Mouse (Mus musculus): ENCODE data around the gene Zfp646. TPM values are rescaled to one million over a fixed set of nuclear protein-coding genes. Genes with fewer than 3 reads are reported as not detected.

Zfp646 gene
- polyA plus RNA-seq (2012; rRNA removed): 23.0 and 25.1 TPM in 2 replicates

DNA sequence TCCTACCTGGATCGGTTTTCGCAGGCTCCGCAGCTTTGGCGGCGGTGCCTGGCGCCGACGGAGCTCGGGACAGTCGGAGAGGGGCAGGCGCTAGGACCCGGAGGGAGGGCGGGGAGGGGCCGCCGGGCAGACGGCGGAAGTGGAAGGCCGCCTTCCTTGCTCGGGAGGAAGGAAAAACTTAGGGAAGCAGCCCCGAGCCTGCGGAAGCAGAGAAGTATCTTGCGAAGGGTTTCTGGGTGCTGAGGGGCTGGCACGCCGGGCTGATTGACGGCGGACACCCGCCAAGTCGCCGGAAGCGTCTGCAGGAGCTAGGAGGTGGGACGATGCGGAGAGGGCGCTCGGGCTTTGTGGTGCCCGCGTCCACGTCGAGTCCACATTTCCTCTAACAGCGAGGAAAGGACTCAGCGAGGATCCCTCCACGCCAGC lies at the start of gene Zfp646:
Gene Zfp646, plus strand, starts transcription at position 181 of the 426 bp plus-strand sequence.

DNA sequence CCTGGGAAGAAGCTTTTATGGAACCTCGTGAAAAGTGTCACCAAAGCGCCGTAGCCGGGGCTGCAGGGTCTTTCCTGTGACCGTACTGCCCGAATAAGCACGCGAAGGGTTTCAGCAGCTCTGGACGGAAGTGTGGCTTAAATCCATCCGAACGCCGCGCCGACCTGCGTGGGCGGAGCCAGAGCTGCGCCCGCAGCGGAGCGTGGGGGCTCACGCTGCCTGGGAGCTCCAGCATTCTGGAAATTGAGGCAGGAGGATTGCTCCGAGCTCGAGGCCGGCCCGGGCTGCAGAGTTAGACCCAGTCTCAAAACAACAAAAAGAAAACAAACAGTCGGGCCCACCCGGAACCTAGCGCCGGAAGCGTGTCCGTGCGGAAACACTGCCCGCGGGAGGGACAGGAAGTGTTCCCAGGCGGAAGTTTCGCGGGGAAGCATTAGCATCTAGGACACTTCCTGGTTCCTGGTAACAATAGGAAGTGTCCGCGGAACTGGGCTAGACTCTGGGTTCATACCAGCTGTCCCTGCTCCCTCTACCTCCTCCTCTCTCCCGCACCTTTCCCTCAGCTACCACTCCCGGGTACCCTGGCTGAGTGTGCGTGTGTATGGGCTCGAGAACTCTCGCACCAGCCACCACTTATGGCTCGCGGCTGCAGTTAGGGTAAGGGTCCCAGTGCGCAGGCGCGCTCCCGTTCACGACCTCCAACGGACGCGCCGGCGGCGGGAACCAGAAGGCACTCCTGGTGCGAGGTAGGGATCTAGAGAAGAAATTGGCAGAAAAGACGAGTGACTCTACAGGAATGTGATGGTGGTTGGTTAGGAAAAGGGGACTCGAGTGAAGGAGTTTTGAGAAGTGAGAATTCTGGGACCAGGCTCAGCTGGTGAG lies 687 bp downstream of the Zfp646 start, which contains the start of gene Zfp668:
Gene Zfp668, minus strand, starts transcription at position 362 of the 882 bp plus-strand sequence.

DNA sequence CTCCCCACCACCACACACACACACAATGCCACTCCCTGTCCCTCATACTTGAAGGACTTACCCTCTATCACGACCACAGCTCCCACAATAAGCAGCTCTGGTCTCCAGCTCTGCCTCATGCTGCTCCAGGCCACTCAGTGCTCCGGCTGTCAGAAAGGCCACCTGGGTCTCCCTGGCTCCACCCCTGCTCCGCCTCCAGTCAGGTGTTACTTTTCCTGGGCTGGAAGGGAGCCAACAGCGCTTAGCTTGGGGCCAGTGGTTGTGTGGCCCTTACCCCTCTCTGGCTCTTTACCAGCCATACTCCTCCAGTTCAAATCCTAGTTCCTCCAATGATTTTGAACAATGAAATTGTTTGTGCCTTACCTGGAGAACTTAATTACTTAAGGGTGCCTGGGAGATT lies 14.8 kb downstream of the Zfp646 start, which contains the start of gene Prss53:
Gene Prss53, minus strand, starts transcription at position 173 of the 400 bp plus-strand sequence.

DNA sequence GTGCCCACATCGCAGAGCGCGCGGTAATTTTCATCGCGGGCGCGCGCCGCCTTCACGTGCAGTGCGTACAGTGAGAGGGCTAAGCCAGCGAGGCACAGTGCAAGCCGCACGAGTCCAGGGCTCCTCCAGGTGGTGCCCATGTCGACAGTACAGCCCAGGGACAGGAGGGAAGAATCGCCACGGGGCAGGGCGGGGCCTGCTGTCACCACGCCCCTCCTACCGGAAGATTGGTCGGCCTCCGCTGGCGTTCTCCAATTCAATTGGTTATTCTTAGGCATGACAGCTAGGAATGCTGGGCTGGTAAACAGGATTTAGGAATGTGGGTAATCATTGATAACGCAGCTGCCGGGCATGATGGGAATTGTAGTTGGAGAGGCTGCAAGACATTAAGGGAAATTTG lies 19.4 kb downstream of the Zfp646 start, which contains the start of the genes Gm21974 and Vkorc1:
Gene Gm21974, minus strand, starts transcription at position 13 of the 400 bp plus-strand sequence.
Gene Vkorc1, minus strand, starts transcription at position 176 of the 400 bp plus-strand sequence.

DNA sequence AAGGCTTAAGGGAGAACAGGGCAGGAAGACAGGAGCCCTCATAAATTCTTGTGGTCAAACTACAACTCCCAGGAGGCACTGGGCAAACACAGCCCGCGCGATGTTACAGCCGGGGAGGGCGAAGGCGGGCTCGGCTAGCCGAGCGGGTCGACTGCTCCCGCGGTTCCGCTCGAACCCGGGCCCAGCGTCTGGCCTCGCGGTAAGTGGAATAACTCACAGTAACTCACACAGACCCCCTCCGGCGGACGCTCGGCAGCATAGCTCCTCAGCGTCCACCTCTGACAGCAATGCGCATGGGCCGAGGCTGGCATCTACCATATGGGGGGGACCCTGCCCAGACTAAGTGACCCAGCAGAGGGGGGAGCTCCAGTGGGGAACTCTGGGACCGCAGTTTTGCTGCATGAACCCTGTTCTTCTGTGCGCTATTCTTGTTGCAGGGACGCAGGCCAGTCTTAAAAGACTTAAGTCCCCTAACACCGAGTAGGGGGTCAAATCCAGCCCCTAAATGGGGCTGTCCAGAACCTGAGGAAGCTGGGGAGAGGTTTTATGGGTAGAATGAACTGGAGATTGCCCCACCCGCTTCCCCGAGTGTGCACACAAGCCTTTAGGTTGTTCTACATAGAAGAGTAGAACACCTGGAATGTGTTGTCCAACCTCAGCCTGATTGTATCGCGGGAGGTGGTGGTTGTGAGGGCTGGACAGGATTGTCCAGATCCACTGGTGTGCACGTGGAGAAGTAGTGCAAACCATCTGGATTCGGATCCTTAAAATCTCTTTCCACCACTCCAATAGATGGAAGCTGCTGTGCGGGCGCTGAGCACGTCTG lies 28.2 kb downstream of the Zfp646 start, which contains the start of gene Bckdk:
Gene Bckdk, plus strand, starts transcription at position 112 of the 826 bp plus-strand sequence.

DNA sequence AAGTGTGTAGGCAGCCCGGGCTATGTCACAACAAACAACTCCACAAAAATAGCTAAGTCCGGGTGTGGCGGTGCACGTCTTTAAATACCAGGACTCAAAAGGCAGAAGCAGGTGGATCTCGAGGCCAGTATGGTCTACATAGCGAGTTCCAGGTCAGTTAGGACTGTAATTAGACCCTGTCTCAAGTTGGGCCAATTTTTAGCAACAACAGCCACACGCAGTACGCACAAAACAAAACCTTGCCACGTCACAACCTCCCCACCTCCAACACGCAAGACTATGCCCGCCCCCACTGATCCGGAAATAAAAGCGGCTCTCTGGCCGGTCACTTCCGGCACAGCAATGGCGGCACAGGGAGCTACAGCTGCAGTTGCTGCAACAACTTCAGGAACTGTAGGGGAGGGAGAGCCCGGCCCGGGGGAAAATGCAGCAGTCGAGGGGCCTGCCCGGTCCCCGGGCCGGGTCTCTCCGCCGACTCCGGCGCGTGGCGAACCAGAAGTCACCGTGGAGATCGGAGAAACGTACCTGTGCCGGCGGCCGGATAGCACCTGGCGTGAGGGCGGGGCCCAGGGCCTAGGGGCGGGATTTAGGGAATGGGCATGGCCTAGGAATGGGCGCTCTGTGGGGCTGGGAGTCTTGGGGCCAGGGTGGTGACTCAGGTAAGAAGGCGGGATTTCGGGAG lies 36.3 kb downstream of the Zfp646 start, which contains the start of gene Kat8:
Gene Kat8, plus strand, starts transcription at position 327 of the 682 bp plus-strand sequence.

DNA sequence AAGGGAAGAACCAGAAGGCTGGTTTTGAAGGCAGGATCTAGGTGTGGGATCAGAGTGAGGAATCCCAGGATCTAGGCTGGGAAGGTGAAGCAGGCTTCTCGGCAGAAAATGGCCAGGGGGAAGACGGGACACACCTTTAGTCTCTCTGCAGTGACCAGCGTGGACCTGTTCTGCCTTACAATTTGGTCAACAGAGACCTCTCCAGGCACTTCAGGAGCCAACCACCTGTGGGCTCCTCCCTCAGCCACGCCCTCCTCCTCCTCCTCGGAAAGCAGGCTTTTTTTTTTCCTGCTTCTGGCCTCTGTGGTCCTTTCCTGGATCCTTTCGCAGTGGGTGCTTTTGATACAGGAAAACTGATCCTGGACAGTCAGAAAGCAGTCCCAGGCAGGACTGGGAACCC lies 53.9 kb downstream of the Zfp646 start, which contains the start of gene Prss8:
Gene Prss8, minus strand, starts transcription at position 182 of the 400 bp plus-strand sequence.

Other genes starting within 250 kb of the Zfp646 start
- gene Bcl7c, start 167.3 kb upstream of the Zfp646 start, polyA plus RNA-seq (2012; rRNA removed): 67.7 and 78.2 TPM in 2 replicates
- 33.4 and 51.7 TPM in 2 replicates for gene Ctf1, start 163.5 kb upstream of the Zfp646 start, polyA plus RNA-seq (2012; rRNA removed)
- gene Ctf2, start 144.1 kb upstream of the Zfp646 start, polyA plus RNA-seq (2012; rRNA removed): 0.27 and 0.30 TPM in 2 replicates
- 68.7 and 76.0 TPM in 2 replicates for gene Fbxl19, start 131.7 kb upstream of the Zfp646 start, polyA plus RNA-seq (2012; rRNA removed)
- 51.2 and 60.6 TPM in 2 replicates for gene Orai3, start 106.4 kb upstream of the Zfp646 start, polyA plus RNA-seq (2012; rRNA removed)
- 9.9 and 12.3 TPM in 2 replicates for gene Setd1a, start 99.6 kb upstream of the Zfp646 start, polyA plus RNA-seq (2012; rRNA removed)
- gene Gm49388, start 90.6 kb upstream of the Zfp646 start, polyA plus RNA-seq (2012; rRNA removed): 0.06 TPM in 1 of 2 replicates, not detected in the other
- 78.5 and 87.3 TPM in 2 replicates for gene Hsd3b7, start 75.6 kb upstream of the Zfp646 start, polyA plus RNA-seq (2012; rRNA removed)
- 66.0 and 82.3 TPM in 2 replicates for gene Stx4a, start 51.9 kb upstream of the Zfp646 start, polyA plus RNA-seq (2012; rRNA removed)
- 15.2 and 17.7 TPM in 2 replicates for gene Stx1b, start 51.7 kb upstream of the Zfp646 start, polyA plus RNA-seq (2012; rRNA removed)
- 11.1 and 14.6 TPM in 2 replicates for gene Zfp668, start 607 bp downstream of the Zfp646 start, polyA plus RNA-seq (2012; rRNA removed)
- 6.7 and 8.5 TPM in 2 replicates for gene Prss53, start 14.7 kb downstream of the Zfp646 start, polyA plus RNA-seq (2012; rRNA removed)
- gene Gm21974, start 19.2 kb downstream of the Zfp646 start, polyA plus RNA-seq (2012; rRNA removed): not detected in 2 replicates
- gene Vkorc1, start 19.4 kb downstream of the Zfp646 start, polyA plus RNA-seq (2012; rRNA removed): 241 and 372 TPM in 2 replicates
- gene Bckdk, start 27.9 kb downstream of the Zfp646 start, polyA plus RNA-seq (2012; rRNA removed): 99.5 and 124 TPM in 2 replicates
- 18.4 and 22.3 TPM in 2 replicates for gene Kat8, start 36.3 kb downstream of the Zfp646 start, polyA plus RNA-seq (2012; rRNA removed)
- 44.6 and 45.0 TPM in 2 replicates for gene Prss8, start 53.9 kb downstream of the Zfp646 start, polyA plus RNA-seq (2012; rRNA removed)
- gene Prss36, start 70.5 kb downstream of the Zfp646 start, polyA plus RNA-seq (2012; rRNA removed): 29.0 and 31.2 TPM in 2 replicates
- 304 and 455 TPM in 2 replicates for gene Fus, start 91.2 kb downstream of the Zfp646 start, polyA plus RNA-seq (2012; rRNA removed)
- gene Pycard, start 117.6 kb downstream of the Zfp646 start, polyA plus RNA-seq (2012; rRNA removed): 60.1 and 71.2 TPM in 2 replicates
- gene Trim72, start 127.7 kb downstream of the Zfp646 start, polyA plus RNA-seq (2012; rRNA removed): 0.97 and 1.1 TPM in 2 replicates
- gene Itgam, start 186.4 kb downstream of the Zfp646 start, polyA plus RNA-seq (2012; rRNA removed): 5.6 and 6.6 TPM in 2 replicates
- gene Gm49368, start 186.5 kb downstream of the Zfp646 start, polyA plus RNA-seq (2012; rRNA removed): 0.03 TPM in 1 of 2 replicates, not detected in the other